In genomic region chr3:51844255-51844654, GRCm38 (mm10) we compare ENCODE assay signal across 36 mouse cellular contexts.
"Had no signal": no experiment of that assay in that cellular context is flagged by ENCODE, and none has a peak within 500 bp of the region (broad histone marks: within the 10 kb centered on the region; RNA-seq: fewer than 3 reads in every experiment).

No protein-coding gene starts in this region.

- H3K9me3 ChIP-seq: heart, embryonic 10.5 days; heart, embryonic 12.5 days; heart, embryonic 13.5 days; heart, embryonic 15.5 days; hindbrain, embryonic 10.5 days; hindbrain, embryonic 12.5 days; hindbrain, embryonic 13.5 days; hindbrain, embryonic 15.5 days; intestine, embryonic 15.5 days; kidney, embryonic 15.5 days had no signal

- H3K9ac ChIP-seq: heart, embryonic 12.5 days; heart, embryonic 13.5 days; heart, embryonic 15.5 days; hindbrain, embryonic 12.5 days; hindbrain, embryonic 13.5 days; hindbrain, embryonic 14.5 days; hindbrain, embryonic 15.5 days; intestine, embryonic 15.5 days; kidney, embryonic 15.5 days had no signal

- H3K4me2 ChIP-seq: heart, embryonic 11.5 days; heart, embryonic 12.5 days; heart, embryonic 13.5 days; heart, embryonic 15.5 days; hindbrain, embryonic 12.5 days; hindbrain, embryonic 13.5 days; hindbrain, embryonic 14.5 days; hindbrain, embryonic 15.5 days; intestine, embryonic 15.5 days; kidney, embryonic 15.5 days had no signal

- H3K36me3 ChIP-seq: heart, embryonic 10.5 days; heart, embryonic 12.5 days; heart, embryonic 13.5 days; heart, embryonic 15.5 days; hindbrain, embryonic 12.5 days; hindbrain, embryonic 13.5 days; hindbrain, embryonic 15.5 days; intestine, embryonic 15.5 days had no signal

- H3K4me3 ChIP-seq: heart, adult 2 months; heart, embryonic 10.5 days; heart, embryonic 12.5 days; heart, embryonic 13.5 days; heart, embryonic 15.5 days; hindbrain, embryonic 10.5 days; hindbrain, embryonic 12.5 days; hindbrain, embryonic 13.5 days; hindbrain, embryonic 15.5 days; intestine, embryonic 15.5 days; kidney, embryonic 15.5 days; layer of hippocampus, adult 2 months had no signal

- ATAC-seq: hindbrain, embryonic 16.5 days; hindbrain, postnatal 0 days; inflammation-experienced regulatory T-cells, adult 6 months; intestine, embryonic 15.5 days; intestine, embryonic 16.5 days; intestine, postnatal 0 days had no signal

- H3K27me3 ChIP-seq: heart, embryonic 12.5 days; heart, embryonic 13.5 days; heart, embryonic 15.5 days; hindbrain, embryonic 12.5 days; hindbrain, embryonic 13.5 days; hindbrain, embryonic 15.5 days; intestine, embryonic 15.5 days; kidney, embryonic 15.5 days had no signal

- DNase-seq: heart, adult 18-20 months; heart, adult 2 months; heart, postnatal 10 days; heart, postnatal 14 days; heart, postnatal 36 days; heart, postnatal 4 days; kidney, adult 11 months; kidney, adult 18-20 months; kidney, adult 2 months; kidney, adult 8-10 months; kidney, adult 9 months; kidney, postnatal 10 days; kidney, postnatal 14 days; kidney, postnatal 25 days; kidney, postnatal 36 days; kidney, postnatal 4 days; layer of hippocampus, adult 9-11 months had no signal

- H3K27ac ChIP-seq: heart, adult 2 months; heart, embryonic 10.5 days; heart, embryonic 13.5 days; heart, embryonic 15.5 days; hindbrain, embryonic 10.5 days; hindbrain, embryonic 12.5 days; hindbrain, embryonic 13.5 days; hindbrain, embryonic 14.5 days; hindbrain, embryonic 15.5 days; hindbrain, postnatal 0 days; intestine, embryonic 15.5 days; kidney, embryonic 15.5 days; kidney, postnatal 0 days; layer of hippocampus, adult 2 months had no signal
